Mouse (Mus musculus): ENCODE data around the gene Foxj3. TPM values are rescaled to one million over a fixed set of nuclear protein-coding genes. Genes with fewer than 3 reads are reported as not detected.

Gene Foxj3
- polyA plus RNA-seq, 1 experiment from 2014 or later: 21.0 TPM

GRCm38 (mm10) chr4:119531813-119532212 lies 5.0 kb upstream of the Foxj3 start:
- Histone ChIP-seq H3K4me3 (no peak overlapping the region), H3K4me1 (peaks cover 4% of the 10 kb centered on the region; the same call in 1 of the 2 replicates), H3K9ac (no peak overlapping the region), H3K4me2 (no peak overlapping the region), H3K27ac (no peak overlapping the region), H3K9me3 (no peaks in the 10 kb centered on the region), H3K36me3 (no peaks in the 10 kb centered on the region), H3K27me3 (no peaks in the 10 kb centered on the region)
- WGBS: 67% methylated on average over 2 of the region's 2 CpGs
- no peak for ATAC-seq (ENCODE audit: borderline replicate concordance, extremely low read depth, low FRiP score, low TSS enrichment)

- WGBS: 18% methylated on average over 4 of the region's 4 CpGs
- no peak overlapping the region for H3K9ac ChIP-seq
- no peak overlapping the region for H3K4me2 ChIP-seq
- H3K4me3 ChIP-seq: no peak overlapping the region
- H3K27ac ChIP-seq: no peak overlapping the region
- H3K27me3 ChIP-seq: no peaks in the 10 kb centered on the region
- no peaks in the 10 kb centered on the region for H3K36me3 ChIP-seq
- peaks cover 8% of the 10 kb centered on the region; the same call in 1 of the 2 replicates for H3K4me1 ChIP-seq
- no peaks in the 10 kb centered on the region for H3K9me3 ChIP-seq
- no peak for ATAC-seq (ENCODE audit: borderline replicate concordance, extremely low read depth, low FRiP score, low TSS enrichment)
Observed at GRCm38 (mm10) chr4:119535103-119535502, 1.7 kb upstream of the Foxj3 start.

- H3K4me1 ChIP-seq: peaks cover 21% of the 10 kb centered on the region
- no peaks in the 10 kb centered on the region for H3K9me3 ChIP-seq
- no peaks in the 10 kb centered on the region for H3K36me3 ChIP-seq
- H3K27ac ChIP-seq: no peak overlapping the region
- ATAC-seq (ENCODE audit: borderline replicate concordance, extremely low read depth, low FRiP score, low TSS enrichment): no peak
- no peak overlapping the region for H3K4me2 ChIP-seq
- WGBS: 79% methylated on average over 4 of the region's 4 CpGs
- no peak overlapping the region for H3K4me3 ChIP-seq
- H3K9ac ChIP-seq: no peak overlapping the region
- H3K27me3 ChIP-seq: no peaks in the 10 kb centered on the region
Observed at GRCm38 (mm10) chr4:119537436-119537835, 632 bp downstream of the Foxj3 start.

- Histone ChIP-seq H3K27me3 (no peaks in the 10 kb centered on the region), H3K4me1 (peaks cover 21% of the 10 kb centered on the region), H3K4me2 (peak within 1 kb of the TSS; percentile 76), H3K9me3 (no peaks in the 10 kb centered on the region), H3K9ac (peak within 1 kb of the TSS; percentile 93), H3K36me3 (no peaks in the 10 kb centered on the region), H3K27ac (peak within 1 kb of the TSS; percentile 97), H3K4me3 (peak within 1 kb of the TSS; percentile 89)
- under 1% methylated on average over 57 of the region's 85 CpGs for WGBS
- peak; percentile 93 for ATAC-seq (ENCODE audit: borderline replicate concordance, extremely low read depth, low FRiP score, low TSS enrichment)
Observed at GRCm38 (mm10) chr4:119539031-119539824, 2.4 kb downstream of the Foxj3 start, which contains the start of gene Frg2f1. Gene Frg2f1 (minus strand): TSS chr4:119539529.

- peaks cover 21% of the 10 kb centered on the region for H3K4me1 ChIP-seq
- H3K36me3 ChIP-seq: no peaks in the 10 kb centered on the region
- H3K9me3 ChIP-seq: no peaks in the 10 kb centered on the region
- WGBS: under 1% methylated on average over 61 of the region's 76 CpGs
- no peaks in the 10 kb centered on the region for H3K27me3 ChIP-seq
- H3K9ac ChIP-seq: peak overlapping the region; percentile 93
- H3K4me3 ChIP-seq: peak overlapping the region; percentile 89
- peak overlapping the region; percentile 76 for H3K4me2 ChIP-seq
- peak overlapping the region; percentile 97 for H3K27ac ChIP-seq
- peak; percentile 86 for ATAC-seq (ENCODE audit: borderline replicate concordance, extremely low read depth, low FRiP score, low TSS enrichment)
Observed at GRCm38 (mm10) chr4:119539836-119540532, 3.2 kb downstream of the Foxj3 start.

GRCm38 (mm10) chr4:119540533-119540890 lies 3.7 kb downstream of the Foxj3 start:
- no peak for ATAC-seq (ENCODE audit: borderline replicate concordance, extremely low read depth, low FRiP score, low TSS enrichment)
- 2% methylated on average over 10 of the region's 10 CpGs for WGBS
- H3K4me3 ChIP-seq: peak overlapping the region; percentile 89
- H3K9me3 ChIP-seq: no peaks in the 10 kb centered on the region
- H3K36me3 ChIP-seq: no peaks in the 10 kb centered on the region
- peak overlapping the region; percentile 93 for H3K9ac ChIP-seq
- H3K27ac ChIP-seq: peak overlapping the region; percentile 97
- no peaks in the 10 kb centered on the region for H3K27me3 ChIP-seq
- peak overlapping the region; percentile 76 for H3K4me2 ChIP-seq
- H3K4me1 ChIP-seq: peaks cover 20% of the 10 kb centered on the region

GRCm38 (mm10) chr4:119550864-119551263 lies 14.1 kb downstream of the Foxj3 start:
- H3K9me3 ChIP-seq: no peaks in the 10 kb centered on the region
- no peak overlapping the region for H3K4me3 ChIP-seq
- 53% methylated on average over 1 of the region's 1 CpGs for WGBS
- H3K27ac ChIP-seq: no peak overlapping the region
- H3K36me3 ChIP-seq: no peaks in the 10 kb centered on the region
- H3K4me2 ChIP-seq: no peak overlapping the region
- H3K4me1 ChIP-seq: peaks cover 6% of the 10 kb centered on the region
- H3K27me3 ChIP-seq: no peaks in the 10 kb centered on the region
- ATAC-seq (ENCODE audit: borderline replicate concordance, extremely low read depth, low FRiP score, low TSS enrichment): no peak
- H3K9ac ChIP-seq: no peak overlapping the region

GRCm38 (mm10) chr4:119555466-119555865 lies 18.7 kb downstream of the Foxj3 start:
- ATAC-seq (ENCODE audit: borderline replicate concordance, extremely low read depth, low FRiP score, low TSS enrichment): no peak
- Histone ChIP-seq H3K27ac (no peak overlapping the region), H3K4me1 (peaks cover 6% of the 10 kb centered on the region), H3K4me3 (no peak overlapping the region), H3K36me3 (no peaks in the 10 kb centered on the region), H3K4me2 (no peak overlapping the region), H3K9ac (no peak overlapping the region), H3K9me3 (no peaks in the 10 kb centered on the region), H3K27me3 (no peaks in the 10 kb centered on the region)
- 79% methylated on average over 2 of the region's 2 CpGs for WGBS

- no peak for ATAC-seq (ENCODE audit: borderline replicate concordance, extremely low read depth, low FRiP score, low TSS enrichment)
- H3K4me2 ChIP-seq: no peak overlapping the region
- no peaks in the 10 kb centered on the region for H3K4me1 ChIP-seq
- peaks cover 4% of the 10 kb centered on the region; the same call in 1 of the 2 replicates for H3K9me3 ChIP-seq
- H3K36me3 ChIP-seq: peaks cover 5% of the 10 kb centered on the region
- no peak overlapping the region for H3K4me3 ChIP-seq
- no peak overlapping the region for H3K27ac ChIP-seq
- no peak overlapping the region for H3K9ac ChIP-seq
- no peaks in the 10 kb centered on the region for H3K27me3 ChIP-seq
Observed at GRCm38 (mm10) chr4:119563136-119563535, 26.3 kb downstream of the Foxj3 start.

- Histone ChIP-seq H3K4me2 (no peak overlapping the region), H3K36me3 (peaks cover 5% of the 10 kb centered on the region), H3K4me1 (no peaks in the 10 kb centered on the region), H3K27ac (no peak overlapping the region), H3K9ac (no peak overlapping the region), H3K4me3 (no peak overlapping the region), H3K27me3 (no peaks in the 10 kb centered on the region), H3K9me3 (peaks cover 4% of the 10 kb centered on the region; the same call in 1 of the 2 replicates)
- no peak for ATAC-seq (ENCODE audit: borderline replicate concordance, extremely low read depth, low FRiP score, low TSS enrichment)
- WGBS: 53% methylated on average over 4 of the region's 4 CpGs
Observed at GRCm38 (mm10) chr4:119566322-119566835, 29.6 kb downstream of the Foxj3 start.

- WGBS: 80% methylated on average over 3 of the region's 3 CpGs
- H3K9ac ChIP-seq: no peak overlapping the region
- no peak for ATAC-seq (ENCODE audit: borderline replicate concordance, extremely low read depth, low FRiP score, low TSS enrichment)
- H3K4me3 ChIP-seq: no peak overlapping the region
- H3K36me3 ChIP-seq: no peaks in the 10 kb centered on the region
- H3K27me3 ChIP-seq: no peaks in the 10 kb centered on the region
- no peaks in the 10 kb centered on the region for H3K9me3 ChIP-seq
- H3K27ac ChIP-seq: no peak overlapping the region
- no peaks in the 10 kb centered on the region for H3K4me1 ChIP-seq
- no peak overlapping the region for H3K4me2 ChIP-seq
Observed at GRCm38 (mm10) chr4:119572682-119573081, 35.9 kb downstream of the Foxj3 start.

GRCm38 (mm10) chr4:119574504-119574903 lies 37.7 kb downstream of the Foxj3 start:
- Histone ChIP-seq H3K36me3 (no peaks in the 10 kb centered on the region), H3K27ac (no peak overlapping the region), H3K27me3 (no peaks in the 10 kb centered on the region), H3K4me3 (no peak overlapping the region), H3K9ac (no peak overlapping the region), H3K9me3 (no peaks in the 10 kb centered on the region), H3K4me2 (no peak overlapping the region), H3K4me1 (no peaks in the 10 kb centered on the region)
- ATAC-seq (ENCODE audit: borderline replicate concordance, extremely low read depth, low FRiP score, low TSS enrichment): no peak
- 52% methylated on average over 2 of the region's 2 CpGs for WGBS
